Mouse (Mus musculus) ovary, adult 18-20 months (tissue): Measurements from ENCODE around the gene Tmcc2.
A peak's percentile ranks its signal among the peaks of the same experiment; 100 is the strongest.

Source experiments
- DNase-seq: peaks from one replicate; pipeline ENCODE4 v3.0.0; 2022; ENCODE audit warnings: low spot score, mixed read lengths

The Tmcc2 gene

GRCm38 (mm10) chr1:132389886-132390585, 1.0 kb downstream of the Tmcc2 start:
- peak; percentile 34 for DNase-seq

GRCm38 (mm10) chr1:132388813-132389803, 2.0 kb downstream of the Tmcc2 start:
- DNase-seq: no peak

GRCm38 (mm10) chr1:132387943-132388342, 3.1 kb downstream of the Tmcc2 start:
- DNase-seq: no peak

- DNase-seq: no peak
Measured at GRCm38 (mm10) chr1:132386266-132386665, 4.8 kb downstream of the Tmcc2 start.

GRCm38 (mm10) chr1:132385711-132386110, 5.4 kb downstream of the Tmcc2 start:
- DNase-seq: no peak

GRCm38 (mm10) chr1:132385266-132385665, 5.8 kb downstream of the Tmcc2 start:
- no peak for DNase-seq

GRCm38 (mm10) chr1:132384001-132384554, 7.0 kb downstream of the Tmcc2 start:
- DNase-seq: no peak

- DNase-seq: no peak
Measured at GRCm38 (mm10) chr1:132381929-132382328, 9.2 kb downstream of the Tmcc2 start.

GRCm38 (mm10) chr1:132380550-132381100, 10.5 kb downstream of the Tmcc2 start:
- no peak for DNase-seq

- DNase-seq: no peak
Measured at GRCm38 (mm10) chr1:132377811-132378210, 13.3 kb downstream of the Tmcc2 start.

- no peak for DNase-seq
Measured at GRCm38 (mm10) chr1:132377055-132377365, 14.1 kb downstream of the Tmcc2 start.

GRCm38 (mm10) chr1:132376211-132377054, 14.6 kb downstream of the Tmcc2 start:
- DNase-seq: no peak

GRCm38 (mm10) chr1:132375256-132375655, 15.8 kb downstream of the Tmcc2 start:
- no peak for DNase-seq

GRCm38 (mm10) chr1:132374873-132375244, 16.2 kb downstream of the Tmcc2 start:
- DNase-seq: no peak

GRCm38 (mm10) chr1:132374140-132374872, 16.8 kb downstream of the Tmcc2 start:
- DNase-seq: peak; percentile 57

GRCm38 (mm10) chr1:132372896-132373534, 18.1 kb downstream of the Tmcc2 start:
- DNase-seq: no peak

- DNase-seq: no peak
Measured at GRCm38 (mm10) chr1:132372354-132372753, 18.7 kb downstream of the Tmcc2 start.

GRCm38 (mm10) chr1:132371298-132372081, 19.6 kb downstream of the Tmcc2 start:
- DNase-seq: no peak

GRCm38 (mm10) chr1:132370681-132371173, 20.4 kb downstream of the Tmcc2 start:
- DNase-seq: no peak
